Mouse (Mus musculus): ENCODE results near the gene Fbxl13.

Gene Fbxl13

GRCm38 (mm10) chr5:21645439-21646132, at the start of gene Fbxl13, which contains the start of gene Armc10:
Gene Fbxl13, minus strand, starts transcription at chr5:21645634.
Gene Armc10, plus strand, starts transcription at chr5:21645813.
- peak; percentile 84 for DNase-seq (ENCODE audit: low read depth)

- no peak for DNase-seq (ENCODE audit: low read depth)
These were observed 49.5 kb upstream of the Fbxl13 start for GRCm38 (mm10) chr5:21694854-21695490.

GRCm38 (mm10) chr5:21693372-21693870, 48.0 kb upstream of the Fbxl13 start:
- no peak for DNase-seq (ENCODE audit: low read depth)

DNA sequence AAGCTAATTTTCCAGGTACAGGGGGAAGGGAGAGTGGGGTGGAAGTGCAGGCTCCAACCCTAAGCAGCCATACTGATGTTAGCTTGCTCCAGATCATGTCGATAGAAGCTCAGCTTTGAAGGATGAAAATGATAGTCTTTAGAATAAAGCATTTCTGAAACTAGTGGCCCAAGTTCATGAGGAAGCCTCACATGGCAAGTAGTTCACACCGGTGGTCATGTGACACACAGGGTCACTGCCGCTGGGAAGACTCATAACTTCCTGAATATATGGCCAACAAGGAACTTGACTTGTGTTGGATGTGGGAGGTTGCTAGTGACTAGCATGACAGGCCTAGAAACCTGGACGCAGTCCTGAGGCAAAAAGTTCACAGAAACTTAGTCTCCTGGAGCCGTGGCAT, 46.8 kb upstream of the Fbxl13 start:
- DNase-seq (ENCODE audit: low read depth) = no peak

GRCm38 (mm10) chr5:21687042-21687441, 41.6 kb upstream of the Fbxl13 start:
- DNase-seq (ENCODE audit: low read depth) = no peak

- DNase-seq (ENCODE audit: low read depth) = no peak
These were observed 39.6 kb upstream of the Fbxl13 start for GRCm38 (mm10) chr5:21685001-21685400.

DNA sequence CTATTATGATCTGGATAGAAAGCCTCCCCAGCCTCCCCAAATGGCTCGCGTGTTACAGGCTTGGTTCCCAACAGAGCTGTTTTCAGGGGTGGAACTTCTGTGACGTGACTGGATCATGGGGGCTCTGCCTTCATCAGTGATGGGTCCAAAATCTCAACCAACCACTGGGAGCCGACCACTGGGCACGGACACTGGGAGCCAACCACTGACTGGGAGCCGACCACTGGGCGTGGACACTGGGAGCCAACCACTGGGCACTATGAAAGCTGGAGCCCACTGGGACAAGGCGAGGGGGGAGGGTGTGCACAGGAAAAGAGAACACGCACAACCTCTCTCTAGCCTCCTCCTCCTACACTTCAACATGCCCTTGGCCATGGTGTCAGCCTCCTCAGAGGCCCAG, 38.4 kb upstream of the Fbxl13 start:
- DNase-seq (ENCODE audit: low read depth) = no peak

DNA sequence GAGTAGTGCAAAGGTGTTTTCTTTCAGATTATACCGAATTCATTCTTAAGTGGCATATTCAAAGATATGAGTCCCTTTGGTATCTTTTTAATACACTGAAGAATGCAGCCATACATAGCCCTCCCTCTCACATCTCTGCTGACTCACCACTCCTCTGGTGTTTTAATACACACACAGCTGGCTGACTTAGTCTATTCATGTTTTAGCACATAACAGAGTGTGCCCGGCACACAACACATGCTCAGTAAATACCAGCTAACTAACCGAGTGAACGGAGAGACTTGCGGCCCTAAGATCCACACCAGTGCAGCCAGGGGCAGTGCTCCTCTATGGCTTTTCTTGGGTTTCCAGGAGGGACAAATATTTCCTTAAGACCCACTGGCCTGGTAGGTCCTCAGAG, 35.5 kb upstream of the Fbxl13 start:
- no peak for DNase-seq (ENCODE audit: low read depth)

- no peak for DNase-seq (ENCODE audit: low read depth)
These were observed 34.6 kb upstream of the Fbxl13 start for GRCm38 (mm10) chr5:21680029-21680428.

DNA sequence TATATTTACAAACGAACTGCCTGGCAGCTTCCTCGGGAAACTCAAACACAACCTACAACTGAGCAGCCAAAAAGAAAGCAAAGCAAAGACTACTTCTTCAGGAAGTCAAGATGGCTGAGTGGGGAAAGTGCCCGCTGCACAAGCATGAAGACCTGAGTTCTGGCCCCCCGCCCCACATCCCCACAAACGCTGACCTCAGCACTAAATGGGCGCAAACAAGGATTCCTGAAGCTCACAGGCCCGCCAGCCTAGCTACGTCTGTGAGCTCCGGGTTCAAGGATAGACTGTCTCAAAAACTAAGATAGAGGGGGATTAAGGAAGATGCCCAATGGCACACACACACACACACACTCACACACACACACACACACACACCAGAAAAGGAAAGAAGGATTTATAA, 32.9 kb upstream of the Fbxl13 start:
- no peak for DNase-seq (ENCODE audit: low read depth)

DNA sequence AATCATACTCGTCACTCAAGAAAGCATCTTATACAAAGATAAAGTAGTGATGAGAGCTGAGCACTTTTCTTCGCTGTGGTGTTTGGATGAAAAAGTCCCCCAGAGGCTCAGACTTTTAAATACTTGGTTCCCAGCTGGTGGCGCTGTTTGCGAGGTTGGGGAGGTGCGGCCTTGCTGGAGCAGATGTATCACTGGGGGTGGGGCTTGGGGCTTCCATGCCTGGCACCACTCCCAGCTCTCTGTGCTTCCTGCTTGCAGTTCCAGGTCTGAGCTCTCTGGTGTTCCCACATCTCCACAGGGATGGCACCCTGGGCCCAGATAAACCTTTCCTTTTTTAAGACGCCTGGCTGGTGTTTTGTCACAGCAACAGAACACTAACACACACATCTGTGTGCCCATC, 32.5 kb upstream of the Fbxl13 start:
- DNase-seq (ENCODE audit: low read depth) = no peak

GRCm38 (mm10) chr5:21675494-21675893, 30.1 kb upstream of the Fbxl13 start:
- no peak for DNase-seq (ENCODE audit: low read depth)

DNA sequence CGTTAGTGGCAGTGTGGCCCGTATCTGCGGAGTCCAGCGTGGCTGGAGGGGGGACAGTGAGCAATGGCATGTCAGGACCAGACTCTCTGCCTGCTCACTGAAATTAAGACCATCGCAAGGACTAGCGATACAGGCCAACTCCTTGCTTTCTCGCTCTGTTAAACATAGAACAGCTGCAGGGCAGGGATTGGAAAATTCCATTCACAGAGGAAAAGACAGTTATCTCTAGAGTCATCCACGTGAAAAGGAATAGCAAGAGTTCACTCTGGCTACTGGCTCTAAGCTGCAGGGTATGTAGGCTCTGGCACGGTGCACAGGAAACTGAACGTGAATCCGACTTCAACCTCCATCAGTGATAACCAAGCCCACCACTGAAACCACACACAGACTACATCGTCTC, 29.6 kb upstream of the Fbxl13 start:
- DNase-seq (ENCODE audit: low read depth) = no peak

DNA sequence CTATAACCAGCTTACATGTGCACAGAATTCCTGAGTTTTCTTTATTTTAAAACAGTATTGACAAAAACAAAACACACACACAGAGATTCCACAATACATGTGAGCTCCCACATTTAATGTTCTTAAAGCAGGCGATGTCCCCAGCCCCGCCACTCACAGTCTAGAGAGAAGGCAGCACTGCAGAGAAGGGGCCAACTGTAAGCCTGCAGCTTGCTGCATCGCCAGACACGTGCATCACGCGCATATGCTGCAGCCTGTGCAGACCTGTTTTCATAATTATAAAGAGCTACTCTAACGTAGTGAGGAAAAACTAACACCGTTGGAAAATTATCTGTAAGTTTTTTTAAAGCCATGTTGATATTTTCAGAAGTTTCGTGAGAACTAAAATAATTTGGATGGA, 28.3 kb upstream of the Fbxl13 start:
- no peak for DNase-seq (ENCODE audit: low read depth)

DNA sequence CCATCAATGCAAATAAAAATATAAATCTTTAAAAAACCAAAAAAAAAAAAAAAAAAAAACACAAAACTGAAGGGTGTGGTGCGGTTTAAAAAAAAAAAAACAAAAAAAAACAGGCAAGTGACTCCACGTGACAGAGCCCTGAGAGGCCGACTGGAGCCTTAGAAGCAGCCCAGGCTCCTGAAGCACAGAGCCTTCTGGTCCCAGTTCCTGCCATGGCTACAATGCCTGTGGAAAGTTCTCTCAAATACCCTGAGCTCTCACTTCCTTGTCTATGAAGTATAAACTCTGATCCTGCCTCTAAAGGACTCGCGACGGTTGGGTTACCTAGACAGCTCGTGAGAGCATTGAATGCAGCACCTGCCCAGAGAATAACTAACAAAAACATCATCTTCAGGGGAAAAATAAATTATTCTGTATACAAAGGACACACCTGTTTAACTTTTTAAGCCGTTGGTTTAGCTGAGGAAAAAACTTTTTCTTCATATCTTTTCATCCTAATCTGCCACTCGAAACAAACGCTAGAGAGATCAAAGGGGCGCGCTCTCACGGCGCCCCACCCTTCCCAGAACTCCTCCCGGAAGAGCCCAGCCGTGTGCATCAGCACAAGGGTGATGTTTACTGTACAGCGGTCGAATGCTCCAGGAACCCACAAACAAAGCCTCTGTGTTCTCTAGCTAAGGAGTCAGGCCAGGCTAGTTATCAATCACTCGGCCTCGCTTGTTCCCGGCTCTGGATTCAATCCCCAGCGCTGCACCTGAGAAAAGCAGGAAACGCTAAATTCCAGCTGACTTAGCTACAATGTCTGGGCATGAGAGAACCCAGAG, 27.6 kb upstream of the Fbxl13 start:
- peak; percentile 30 for DNase-seq (ENCODE audit: low read depth)

DNA sequence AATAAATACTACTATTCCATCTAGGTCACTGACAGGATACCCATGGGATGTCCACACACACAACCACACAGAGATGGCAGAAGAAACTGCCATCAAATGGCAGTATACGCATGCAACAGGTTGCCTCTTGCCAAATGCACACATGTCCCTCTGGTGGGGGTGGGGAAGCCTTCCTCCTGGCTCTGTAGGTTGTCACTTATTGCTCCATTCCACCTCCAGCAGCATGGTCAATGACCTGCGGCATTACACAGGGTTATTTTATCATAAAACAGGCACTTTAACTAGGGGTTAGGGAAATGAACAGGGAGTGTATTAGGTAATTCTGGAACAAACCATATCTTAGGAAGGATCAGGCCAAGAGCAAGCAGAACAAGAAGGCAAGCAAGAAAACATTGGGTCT, 23.9 kb upstream of the Fbxl13 start:
- no peak for DNase-seq (ENCODE audit: low read depth)

- DNase-seq (ENCODE audit: low read depth) = no peak
These were observed 22.0 kb upstream of the Fbxl13 start for GRCm38 (mm10) chr5:21667191-21668137.

DNA sequence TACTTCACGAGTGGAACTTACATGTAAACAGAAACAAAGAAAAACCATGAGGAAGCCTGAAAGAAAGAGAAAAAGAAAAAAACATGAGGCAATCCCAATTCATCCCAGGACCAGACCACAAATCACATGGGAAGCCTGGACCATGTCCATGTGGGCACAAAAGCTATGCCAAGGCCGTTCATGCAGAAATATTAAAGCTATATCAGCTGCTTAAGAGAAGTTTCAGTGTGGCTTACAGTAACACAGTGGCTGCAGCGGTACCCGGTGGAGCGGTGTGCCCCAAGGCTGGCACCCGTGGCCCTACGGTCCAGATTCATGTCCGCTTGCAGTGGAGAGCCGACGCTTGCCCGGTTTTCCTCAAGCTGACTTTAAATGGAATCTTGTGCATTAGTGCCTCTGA, 17.6 kb upstream of the Fbxl13 start:
- no peak for DNase-seq (ENCODE audit: low read depth)

DNA sequence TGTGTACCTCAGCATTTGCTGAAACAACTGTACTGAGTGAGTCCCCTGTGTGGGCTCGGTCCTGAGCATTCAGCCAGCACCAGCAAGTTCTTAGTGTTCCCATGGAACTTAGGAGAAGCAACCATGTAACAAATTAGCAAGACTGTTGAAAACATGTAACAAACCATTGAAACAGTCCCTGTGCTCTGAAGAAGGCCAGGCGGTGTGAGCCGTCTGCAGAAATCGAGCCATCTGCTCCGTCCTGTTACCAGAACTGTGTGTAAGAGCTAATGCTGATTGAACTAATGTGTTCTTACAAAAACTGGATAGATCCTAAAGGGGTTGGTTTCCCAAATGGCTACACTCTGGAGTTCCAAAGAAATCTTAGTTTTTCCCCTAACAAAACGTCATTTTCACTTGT, 15.4 kb upstream of the Fbxl13 start:
- no peak for DNase-seq (ENCODE audit: low read depth)

- DNase-seq (ENCODE audit: low read depth) = peak; percentile 41
These were observed 13.4 kb upstream of the Fbxl13 start for GRCm38 (mm10) chr5:21658623-21659395.

- no peak for DNase-seq (ENCODE audit: low read depth)
These were observed 12.6 kb upstream of the Fbxl13 start for GRCm38 (mm10) chr5:21658038-21658437.
